In the genomic region with DNA sequence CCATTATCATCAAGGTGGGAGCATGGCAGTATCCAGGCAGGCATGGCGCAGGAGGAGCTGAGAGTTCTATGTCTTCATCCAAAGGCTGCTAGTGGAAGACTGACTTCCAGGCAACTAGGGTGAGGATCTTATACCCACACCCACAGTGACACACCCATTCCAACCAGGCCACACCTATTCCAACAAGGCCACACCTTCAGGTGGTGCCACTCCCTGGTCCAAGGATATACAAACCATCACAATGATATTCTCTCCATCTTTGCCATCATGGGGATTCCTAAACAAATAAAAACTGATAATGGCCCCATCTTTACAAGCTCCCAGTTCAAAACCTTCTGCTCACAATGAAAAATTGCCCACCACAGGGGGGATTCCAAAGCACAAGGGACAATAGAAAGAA, we compare ENCODE assay signal across 7 mouse cellular contexts. TPM values are rescaled to one million over a fixed set of nuclear protein-coding genes. Genes with fewer than 3 reads are reported as not detected.
DNase-seq lines count a peak whose midpoint lies in the region; ATAC-seq and TF ChIP-seq lines count a peak whose summit lies in the region.
"Not testable (repeated sequence)": the region's sequence is repeated elsewhere in the genome, so short reads cannot be mapped to it uniquely, and the experiment has no call there.

Gene Tet1, minus strand, starts transcription at position 101 of the 400 bp plus-strand sequence.

- not testable (repeated sequence) for H3K27ac ChIP-seq in embryonic facial prominence, embryonic 15.5 days (replicated peaks); heart, embryonic 10.5 days; kidney, embryonic 14.5 days (ENCODE audit: low read depth, low read length); lung, embryonic 14.5 days (ENCODE audit: low read depth); neural tube, embryonic 11.5 days (ENCODE audit: low read depth, low read length)

- not testable (repeated sequence) for H3K4me3 ChIP-seq in embryonic facial prominence, embryonic 15.5 days (replicated peaks); heart, embryonic 10.5 days; kidney, embryonic 14.5 days (ENCODE audit: low read length); lung, embryonic 14.5 days (ENCODE audit: low read depth, low read length); neural tube, embryonic 11.5 days (ENCODE audit: low read depth, low read length)

- not testable (repeated sequence) for H3K9me3 ChIP-seq in embryonic facial prominence, embryonic 15.5 days (replicated peaks); heart, embryonic 10.5 days; kidney, embryonic 14.5 days (ENCODE audit: control insufficient read depth, low read length); lung, embryonic 14.5 days (ENCODE audit: low read depth, low read length); neural tube, embryonic 11.5 days (ENCODE audit: control insufficient read depth, low read length)

- DNase-seq in heart, embryonic 10.5 days (ENCODE audit: low spot score); left cerebral cortex, adult 8-10 months (ENCODE audit: low spot score in 2 of 2); lung, embryonic 14.5 days; neural tube, embryonic 11.5 days (ENCODE audit: low spot score): not testable (repeated sequence)

- not testable (repeated sequence) for H3K27me3 ChIP-seq in embryonic facial prominence, embryonic 15.5 days; heart, embryonic 10.5 days (ENCODE audit: insufficient read depth, poor library complexity, severe bottlenecking); kidney, embryonic 14.5 days (ENCODE audit: control insufficient read depth, insufficient read depth, low read length); lung, embryonic 14.5 days (ENCODE audit: insufficient read depth, low read length); neural tube, embryonic 11.5 days (ENCODE audit: control insufficient read depth, insufficient read depth, low read length)

- H3K4me1 ChIP-seq in embryonic facial prominence, embryonic 15.5 days; heart, embryonic 10.5 days; kidney, embryonic 14.5 days (ENCODE audit: control insufficient read depth, insufficient read depth, low read length); lung, embryonic 14.5 days (ENCODE audit: insufficient read depth); neural tube, embryonic 11.5 days (ENCODE audit: control insufficient read depth, insufficient read depth, low read length): not testable (repeated sequence)

- H3K36me3 ChIP-seq in embryonic facial prominence, embryonic 15.5 days; heart, embryonic 10.5 days; kidney, embryonic 14.5 days (ENCODE audit: control insufficient read depth, insufficient read depth, low read length); lung, embryonic 14.5 days (ENCODE audit: insufficient read depth); neural tube, embryonic 11.5 days (ENCODE audit: control insufficient read depth, insufficient read depth, low read length): not testable (repeated sequence)

- not testable (repeated sequence) for H3K4me2 ChIP-seq in embryonic facial prominence, embryonic 15.5 days (replicated peaks); kidney, embryonic 14.5 days (replicated peaks; ENCODE audit: low read depth, low read length); lung, embryonic 14.5 days; neural tube, embryonic 11.5 days (ENCODE audit: low read depth)

- WGBS in embryonic facial prominence, embryonic 15.5 days = no CpG with 5 or more reads among the region's 1 CpGs
- WGBS in heart, embryonic 10.5 days = no CpG with 5 or more reads among the region's 1 CpGs
- WGBS in kidney, embryonic 14.5 days = no CpG with 5 or more reads among the region's 1 CpGs
- no CpG with 5 or more reads among the region's 1 CpGs for WGBS in lung, embryonic 14.5 days
- no CpG with 5 or more reads among the region's 1 CpGs for WGBS in neural tube, embryonic 11.5 days

- not testable (repeated sequence) for ATAC-seq in embryonic facial prominence, embryonic 15.5 days (ENCODE audit: insufficient number of reproducible peaks, low FRiP score, low TSS enrichment, low read depth); hematopoietic stem cell, adult 5-6 weeks (replicated peaks in 1 of 2; ENCODE audit: insufficient read depth in 1 of 2, low FRiP score in 2 of 2, low TSS enrichment in 1 of 2, low read depth in 1 of 2, poor library complexity in 2 of 2, severe bottlenecking in 2 of 2); kidney, embryonic 14.5 days (ENCODE audit: low FRiP score, low TSS enrichment); lung, embryonic 14.5 days (ENCODE audit: insufficient read depth); neural tube, embryonic 11.5 days (ENCODE audit: insufficient read depth, low FRiP score, low TSS enrichment)

- not testable (repeated sequence) for H3K9ac ChIP-seq in embryonic facial prominence, embryonic 15.5 days; kidney, embryonic 14.5 days (ENCODE audit: low read depth, low read length); lung, embryonic 14.5 days; neural tube, embryonic 11.5 days (ENCODE audit: low read length)

- not testable (repeated sequence) for TF ChIP-seq CTCF in lung, embryonic 14.5 days (IDR thresholded peaks at IDR 0.05; ENCODE audit: low read depth)

RNA-seq across cellular contexts. Expression of gene Tet1, which starts in this region (rescaled TPM):
- 24.4 and 25.4 TPM in 2 replicates for polyA plus RNA-seq in embryonic facial prominence, embryonic 15.5 days (2015; fragmentation: Nextera tagmentation; extraction: Ambion mirVana)
- 25.6 and 30.3 TPM in 2 replicates for polyA plus RNA-seq in heart, embryonic 10.5 days (2016; fragmentation: Nextera tagmentation; extraction: Ambion mirVana)
- 33.0 and 35.6 TPM in 2 replicates for total RNA-seq in hematopoietic stem cell, adult 5-6 weeks (2017)
- polyA plus RNA-seq in kidney, embryonic 14.5 days (2014; fragmentation: Nextera tagmentation; extraction: Ambion mirVana) = 34.1 and 35.3 TPM in 2 replicates
- total RNA-seq in left cerebral cortex, adult 8-10 months (2022) = 10 to 100 TPM; 13.0 to 18.6 (median 15.2) TPM
- 33.7 and 34.8 TPM in 2 replicates for polyA plus RNA-seq in lung, embryonic 14.5 days (2014; fragmentation: Nextera tagmentation; extraction: Ambion mirVana)
- 30.1 and 30.4 TPM in 2 replicates for polyA plus RNA-seq in neural tube, embryonic 11.5 days (2014; fragmentation: Nextera tagmentation; extraction: Ambion mirVana)
